Mouse (Mus musculus) myocyte (in vitro differentiated cells): Measurements from ENCODE around the gene Ndufb2. TPM values are rescaled to one million over a fixed set of nuclear protein-coding genes. Genes with fewer than 3 reads are reported as not detected.

Source experiments
- H3K27me3 ChIP-seq: one replicate; pipeline ENCODE4 v1.6.1; 2011; ENCODE audit not compliant: control insufficient read depth, insufficient read depth, insufficient read length
- H3K36me3 ChIP-seq: one replicate; pipeline ENCODE4 v1.6.1; 2011; ENCODE audit not compliant: control insufficient read depth, insufficient read depth
- H3K4me2 ChIP-seq: one replicate; pipeline ENCODE4 v1.6.1; 2011; ENCODE audit warnings: low read depth, control low read depth
- H3K4me3 ChIP-seq: one replicate; pipeline ENCODE4 v1.5.1; 2011; ENCODE audit warnings: mild to moderate bottlenecking, control low read depth, moderate library complexity
- H3K79me2 ChIP-seq: one replicate; pipeline ENCODE4 v1.6.1; 2011; ENCODE audit not compliant: control insufficient read depth, insufficient read depth
- H3ac ChIP-seq: one replicate; pipeline ENCODE4 v1.6.1; 2011; ENCODE audit not compliant: control insufficient read depth, insufficient read length
- CEBPB ChIP-seq: IDR thresholded peaks from 2 replicates; pipeline ENCODE4 v1.6.1; 2011; ENCODE audit warnings: mild to moderate bottlenecking, moderate library complexity; ENCODE audit not compliant: poor library complexity, insufficient read depth, severe bottlenecking
- E2F4 ChIP-seq: IDR thresholded peaks from one replicate; pipeline ENCODE4 v1.6.1; 2011; ENCODE audit warnings: mild to moderate bottlenecking, control low read depth, moderate library complexity; ENCODE audit not compliant: insufficient read depth
- MAX ChIP-seq: IDR thresholded peaks from one replicate; pipeline ENCODE4 v1.6.1; 2011; ENCODE audit warnings: low read depth, mild to moderate bottlenecking, control low read depth
- MYOD1 ChIP-seq, 3 experiments: IDR thresholded peaks; one replicate each; pipeline ENCODE4 v1.6.1; 2011; ENCODE audit warnings: control low read depth in 2 of 3, low read depth in 2 of 3, mild to moderate bottlenecking in 2 of 3, moderate library complexity in 1 of 3; ENCODE audit not compliant: insufficient read length in 2 of 3, control insufficient read depth in 1 of 3
- MYOG ChIP-seq, 3 experiments: IDR thresholded peaks; one replicate each; pipeline ENCODE4 v1.6.1; 2011; ENCODE audit warnings: control low read depth in 2 of 3, low read depth in 2 of 3, mild to moderate bottlenecking in 2 of 3; ENCODE audit not compliant: insufficient read length in 2 of 3, control insufficient read depth in 1 of 3, insufficient read depth in 1 of 3
- POLR2A ChIP-seq: IDR thresholded peaks from one replicate; pipeline ENCODE4 v1.6.1; 2011; ENCODE audit warnings: low read depth, mild to moderate bottlenecking, control low read depth, moderate library complexity; ENCODE audit not compliant: insufficient read length
- POLR2AphosphoS2 ChIP-seq: IDR thresholded peaks from one replicate; pipeline ENCODE4 v1.6.1; 2011; ENCODE audit warnings: low read depth, control low read depth; ENCODE audit not compliant: insufficient read length
- REST ChIP-seq: IDR thresholded peaks from one replicate; pipeline ENCODE4 v1.6.1; 2011; ENCODE audit warnings: mild to moderate bottlenecking, control low read depth, moderate library complexity; ENCODE audit not compliant: insufficient read depth, insufficient read length
- SRF ChIP-seq: IDR thresholded peaks from one replicate; pipeline ENCODE4 v1.6.1; 2011; ENCODE audit warnings: low read depth; ENCODE audit not compliant: control insufficient read depth, insufficient read length
- TCF12 ChIP-seq: IDR thresholded peaks from one replicate; pipeline ENCODE4 v1.6.1; 2011; ENCODE audit warnings: mild to moderate bottlenecking, control low read depth; ENCODE audit not compliant: poor library complexity, insufficient read depth, severe bottlenecking
- TCF3 ChIP-seq: IDR thresholded peaks from one replicate; pipeline ENCODE4 v1.6.1; 2011; ENCODE audit warnings: low read depth, control low read depth; ENCODE audit not compliant: insufficient read length
- USF1 ChIP-seq: IDR thresholded peaks from one replicate; pipeline ENCODE4 v1.6.1; 2011; ENCODE audit warnings: low read depth, mild to moderate bottlenecking, control low read depth, moderate library complexity
- polyA plus RNA-seq: library from polyadenylated mRNA; unstranded; fragments of >200 nt; fragmentation: generic; extraction: Trizol; gene quantifications from one replicate; pipeline ENCODE4 v1.2.1, GENCODE M21; 2012; ENCODE audit warnings: missing spikeins

The Ndufb2 gene
- polyA plus RNA-seq, 1 experiment = 267 TPM

GRCm38 (mm10) chr6:39579552-39579951 is 12.8 kb upstream of the Ndufb2 start:
- Histone ChIP-seq H3K4me3 (no peak overlapping the region), H3K36me3 (no peaks in the 10 kb centered on the region), H3K79me2 (no peaks in the 10 kb centered on the region), H3K27me3 (no peaks in the 10 kb centered on the region), H3ac (no peak overlapping the region), H3K4me2 (no peak overlapping the region)
- TF ChIP-seq MAX = no peak
- TF ChIP-seq SRF = no peak
- no peak for TF ChIP-seq USF1
- no peak for TF ChIP-seq MYOD1 (IDR thresholded peaks at IDR 0.05; ENCODE audit: control insufficient read depth in 1 of 3, insufficient read length in 2 of 3, low read depth in 2 of 3)
- TF ChIP-seq POLR2A = no peak
- no peak for TF ChIP-seq TCF12
- TF ChIP-seq TCF3 = no peak
- TF ChIP-seq CEBPB = no peak
- TF ChIP-seq E2F4 = no peak
- no peak for TF ChIP-seq POLR2AphosphoS2

- Histone ChIP-seq H3ac (no peak overlapping the region), H3K27me3 (no peaks in the 10 kb centered on the region), H3K36me3 (no peaks in the 10 kb centered on the region), H3K79me2 (no peaks in the 10 kb centered on the region), H3K4me2 (no peak overlapping the region), H3K4me3 (no peak overlapping the region)
- TF ChIP-seq POLR2AphosphoS2 = no peak
- TF ChIP-seq MYOD1 (IDR thresholded peaks at IDR 0.05; ENCODE audit: control insufficient read depth in 1 of 3, insufficient read length in 2 of 3, low read depth in 2 of 3) = peak in 2 of 3 experiments; percentile 72 to 78
- no peak for TF ChIP-seq POLR2A
- no peak for TF ChIP-seq TCF3
- no peak for TF ChIP-seq E2F4
- no peak for TF ChIP-seq CEBPB
- no peak for TF ChIP-seq REST
These were observed 11.8 kb upstream of the Ndufb2 start for GRCm38 (mm10) chr6:39580558-39580957.

- H3K4me2 ChIP-seq = no peak overlapping the region
- no peaks in the 10 kb centered on the region for H3K36me3 ChIP-seq
- no peak overlapping the region for H3K4me3 ChIP-seq
- H3K27me3 ChIP-seq = no peaks in the 10 kb centered on the region
- no peaks in the 10 kb centered on the region for H3K79me2 ChIP-seq
- no peak overlapping the region for H3ac ChIP-seq
- no peak for TF ChIP-seq REST
- TF ChIP-seq SRF = no peak
- TF ChIP-seq MYOD1 (IDR thresholded peaks at IDR 0.05; ENCODE audit: control insufficient read depth in 1 of 3, insufficient read length in 2 of 3, low read depth in 2 of 3) = no peak
- no peak for TF ChIP-seq MAX
These were observed 11.1 kb upstream of the Ndufb2 start for GRCm38 (mm10) chr6:39581087-39581784.

- Histone ChIP-seq H3K36me3 (no peaks in the 10 kb centered on the region), H3K79me2 (no peaks in the 10 kb centered on the region), H3K4me2 (no peak within 1 kb of the TSS), H3ac (no peak within 1 kb of the TSS), H3K4me3 (no peak within 1 kb of the TSS), H3K27me3 (no peaks in the 10 kb centered on the region)
- TF ChIP-seq MYOD1 (IDR thresholded peaks at IDR 0.05; ENCODE audit: control insufficient read depth in 1 of 3, insufficient read length in 2 of 3, low read depth in 2 of 3) = no peak
- no peak for TF ChIP-seq MYOG (IDR thresholded peaks at IDR 0.05; ENCODE audit: control insufficient read depth in 1 of 3, insufficient read depth in 1 of 3, insufficient read length in 2 of 3, low read depth in 2 of 3)
- TF ChIP-seq SRF = no peak
- TF ChIP-seq REST = no peak
- no peak for TF ChIP-seq TCF3
- no peak for TF ChIP-seq CEBPB
- TF ChIP-seq POLR2AphosphoS2 = no peak
- TF ChIP-seq POLR2A = no peak
- no peak for TF ChIP-seq E2F4
- no peak for TF ChIP-seq USF1
- no peak for TF ChIP-seq MAX
- TF ChIP-seq TCF12 = no peak
These were observed 6.9 kb upstream of the Ndufb2 start, which contains the start of gene Gm42420 for GRCm38 (mm10) chr6:39585517-39585916. TSS of gene Gm42420 (plus strand) at chr6:39585753.

GRCm38 (mm10) chr6:39591481-39591880 is 893 bp upstream of the Ndufb2 start:
- peak overlapping the region; percentile 79 for H3K4me2 ChIP-seq
- H3K4me3 ChIP-seq = peak overlapping the region; percentile 54
- peaks cover 18% of the 10 kb centered on the region for H3K79me2 ChIP-seq
- TF ChIP-seq MYOG (IDR thresholded peaks at IDR 0.05; ENCODE audit: control insufficient read depth in 1 of 3, insufficient read depth in 1 of 3, insufficient read length in 2 of 3, low read depth in 2 of 3) = no peak
- no peak for TF ChIP-seq POLR2A
- TF ChIP-seq REST = no peak
- TF ChIP-seq MAX = no peak
- TF ChIP-seq CEBPB = no peak
- TF ChIP-seq POLR2AphosphoS2 = no peak
- TF ChIP-seq E2F4 = no peak
- TF ChIP-seq TCF12 = no peak
- no peak for TF ChIP-seq SRF
- no peak for TF ChIP-seq USF1
- TF ChIP-seq TCF3 = no peak
- TF ChIP-seq MYOD1 (IDR thresholded peaks at IDR 0.05; ENCODE audit: control insufficient read depth in 1 of 3, insufficient read length in 2 of 3, low read depth in 2 of 3) = no peak
- peak overlapping the region; percentile 77 for H3ac ChIP-seq
- no peaks in the 10 kb centered on the region for H3K27me3 ChIP-seq
- peaks cover under 1% of the 10 kb centered on the region for H3K36me3 ChIP-seq
